Mouse (Mus musculus): ENCODE data around the gene Slc25a24. TPM values are rescaled to one million over a fixed set of nuclear protein-coding genes. Genes with fewer than 3 reads are reported as not detected.

Gene Slc25a24
- polyA plus RNA-seq, 1 experiment from 2014 or later: 16.2 TPM

DNA sequence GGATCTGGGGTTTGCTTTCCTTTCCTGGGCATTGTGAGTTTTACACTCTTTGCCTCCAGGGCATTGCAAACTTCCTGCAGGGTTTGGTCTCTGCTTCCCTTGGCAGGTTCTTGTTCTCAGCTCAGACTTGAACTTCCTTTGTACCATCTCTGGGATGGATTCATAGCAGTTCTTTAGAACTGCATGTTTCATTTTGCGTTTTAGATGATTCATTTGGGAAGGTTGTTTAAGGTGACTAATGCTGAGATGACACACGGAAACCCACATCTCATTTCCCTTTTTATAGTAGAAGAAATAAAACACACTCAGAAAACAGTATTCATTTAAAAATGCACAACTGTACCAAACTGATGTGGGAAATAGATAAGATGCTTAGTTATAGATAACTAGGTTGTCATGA is 73.2 kb downstream of the Slc25a24 start:
- H3K27ac ChIP-seq (ENCODE audit: low read depth, low read length): no peak overlapping the region
- no peaks in the 10 kb centered on the region for H3K9me3 ChIP-seq (ENCODE audit: control insufficient read depth, low read length)
- WGBS: 83% methylated on average over 2 of the region's 2 CpGs
- ATAC-seq (replicated peaks; ENCODE audit: low FRiP score) (no peak), DNase-seq (ENCODE audit: low spot score) (no peak)
- no peaks in the 10 kb centered on the region for H3K27me3 ChIP-seq (replicated peaks; ENCODE audit: control insufficient read depth, insufficient read depth, low read length)
- no peak overlapping the region for H3K4me3 ChIP-seq (ENCODE audit: low read depth, low read length)
- H3K4me2 ChIP-seq: no peak overlapping the region
- H3K9ac ChIP-seq (ENCODE audit: low read depth, low read length): no peak overlapping the region
- no peaks in the 10 kb centered on the region for H3K36me3 ChIP-seq (ENCODE audit: control insufficient read depth, insufficient read depth, low read length)
- no peaks in the 10 kb centered on the region for H3K4me1 ChIP-seq (replicated peaks; ENCODE audit: control insufficient read depth, insufficient read depth, low read length)

DNA sequence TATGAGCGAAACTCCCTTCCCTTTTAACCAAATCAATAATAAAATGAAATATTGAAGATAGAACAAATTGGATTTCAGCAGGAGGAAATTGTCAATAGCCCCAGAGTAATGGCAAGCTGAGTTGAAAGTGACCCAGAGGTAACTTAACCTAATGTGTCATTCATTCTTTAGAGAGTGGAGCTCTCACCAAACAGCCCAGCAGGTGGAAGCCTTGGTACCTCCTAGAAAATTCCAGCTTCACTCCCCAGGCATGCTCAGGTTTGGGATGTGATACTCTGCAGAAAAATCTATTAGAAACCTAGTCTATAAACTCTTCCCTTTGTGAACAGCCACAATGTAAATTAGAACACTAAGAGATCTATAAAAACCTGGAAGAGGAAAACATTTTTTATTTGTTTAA is 76.3 kb downstream of the Slc25a24 start:
- no peaks in the 10 kb centered on the region for H3K4me1 ChIP-seq (replicated peaks; ENCODE audit: control insufficient read depth, insufficient read depth, low read length)
- no peaks in the 10 kb centered on the region for H3K27me3 ChIP-seq (replicated peaks; ENCODE audit: control insufficient read depth, insufficient read depth, low read length)
- 86% methylated on average over 1 of the region's 1 CpGs for WGBS
- no peaks in the 10 kb centered on the region for H3K36me3 ChIP-seq (ENCODE audit: control insufficient read depth, insufficient read depth, low read length)
- ATAC-seq (replicated peaks; ENCODE audit: low FRiP score) (no peak), DNase-seq (ENCODE audit: low spot score) (no peak)
- no peak overlapping the region for H3K9ac ChIP-seq (ENCODE audit: low read depth, low read length)
- H3K27ac ChIP-seq (ENCODE audit: low read depth, low read length): no peak overlapping the region
- H3K9me3 ChIP-seq (ENCODE audit: control insufficient read depth, low read length): no peaks in the 10 kb centered on the region
- H3K4me3 ChIP-seq (ENCODE audit: low read depth, low read length): no peak overlapping the region
- no peak overlapping the region for H3K4me2 ChIP-seq

DNA sequence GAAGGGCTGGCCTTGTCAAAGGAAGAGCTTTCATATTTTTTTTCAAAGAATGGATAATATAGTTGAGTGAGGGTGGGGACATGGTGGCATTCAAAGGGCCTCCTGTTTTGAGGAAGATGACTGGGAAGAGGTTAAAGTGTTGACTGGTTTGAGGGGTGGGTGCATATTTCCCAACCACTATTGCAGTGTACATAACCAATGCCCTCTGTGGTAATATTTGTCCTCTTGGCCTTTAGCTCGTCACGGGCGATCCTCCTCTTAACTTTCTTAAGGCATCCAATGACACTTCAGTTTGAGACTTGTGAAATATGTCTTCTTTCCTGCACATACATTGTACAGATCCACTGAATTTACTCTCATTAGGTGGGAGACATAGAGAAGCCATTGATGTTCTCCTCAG is 89.4 kb downstream of the Slc25a24 start:
- no peak overlapping the region for H3K27ac ChIP-seq (ENCODE audit: low read depth, low read length)
- no peak for DNase-seq (ENCODE audit: low spot score)
- no peak overlapping the region for H3K4me3 ChIP-seq (ENCODE audit: low read depth, low read length)
- no peak overlapping the region for H3K4me2 ChIP-seq
- H3K9me3 ChIP-seq (ENCODE audit: control insufficient read depth, low read length): no peaks in the 10 kb centered on the region
- H3K4me1 ChIP-seq (replicated peaks; ENCODE audit: control insufficient read depth, insufficient read depth, low read length): no peaks in the 10 kb centered on the region
- no peaks in the 10 kb centered on the region for H3K36me3 ChIP-seq (ENCODE audit: control insufficient read depth, insufficient read depth, low read length)
- H3K9ac ChIP-seq (ENCODE audit: low read depth, low read length): no peak overlapping the region
- 77% methylated on average over 3 of the region's 3 CpGs for WGBS
- no peak for ATAC-seq (replicated peaks; ENCODE audit: low FRiP score)
- no peaks in the 10 kb centered on the region for H3K27me3 ChIP-seq (replicated peaks; ENCODE audit: control insufficient read depth, insufficient read depth, low read length)

DNA sequence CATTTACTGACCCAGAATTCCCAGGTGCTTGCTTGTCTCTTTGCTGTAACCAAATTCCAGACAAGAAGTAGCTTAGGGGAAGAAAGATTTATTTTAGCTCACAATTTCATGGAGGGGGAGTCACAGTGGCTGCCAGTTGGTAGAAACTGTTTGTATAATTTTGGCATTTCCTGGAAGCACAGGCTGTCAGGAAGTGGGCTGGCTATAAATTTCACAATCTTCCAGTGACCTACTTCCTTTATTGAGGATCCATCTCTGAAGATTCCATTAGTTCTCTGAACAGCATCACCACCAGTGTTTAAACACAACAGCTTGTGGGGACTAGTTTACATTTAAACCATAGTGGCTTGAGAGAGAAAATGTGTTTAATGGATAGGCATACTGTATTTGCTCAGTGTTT is 93.4 kb downstream of the Slc25a24 start:
- Histone ChIP-seq H3K27ac (ENCODE audit: low read depth, low read length) (no peak overlapping the region), H3K4me1 (replicated peaks; ENCODE audit: control insufficient read depth, insufficient read depth, low read length) (no peaks in the 10 kb centered on the region), H3K4me3 (ENCODE audit: low read depth, low read length) (no peak overlapping the region), H3K4me2 (no peak overlapping the region), H3K9me3 (ENCODE audit: control insufficient read depth, low read length) (peaks cover 2% of the 10 kb centered on the region; the same call in 1 of the 2 replicates), H3K36me3 (ENCODE audit: control insufficient read depth, insufficient read depth, low read length) (no peaks in the 10 kb centered on the region), H3K9ac (ENCODE audit: low read depth, low read length) (no peak overlapping the region), H3K27me3 (replicated peaks; ENCODE audit: control insufficient read depth, insufficient read depth, low read length) (no peaks in the 10 kb centered on the region)
- ATAC-seq (replicated peaks; ENCODE audit: low FRiP score): no peak
- DNase-seq (ENCODE audit: low spot score): no peak

Other genes with a start within 250 kb of the Slc25a24 start
- 0.18 TPM in 1 of 2 replicates, not detected in the other for gene Fndc7, start 233.1 kb upstream of the Slc25a24 start, polyA plus RNA-seq (2014; fragmentation: Nextera tagmentation; extraction: Ambion mirVana)
- gene Prpf38b, start 211.4 kb upstream of the Slc25a24 start, polyA plus RNA-seq (2014; fragmentation: Nextera tagmentation; extraction: Ambion mirVana): 61.0 and 69.3 TPM in 2 replicates
- gene Henmt1, start 183.3 kb upstream of the Slc25a24 start, polyA plus RNA-seq (2014; fragmentation: Nextera tagmentation; extraction: Ambion mirVana): 0.29 and 0.30 TPM in 2 replicates
- not detected in 2 replicates for gene Gm9857, start 182.7 kb upstream of the Slc25a24 start, polyA plus RNA-seq (2014; fragmentation: Nextera tagmentation; extraction: Ambion mirVana)
- gene Fam102b, start 95.5 kb upstream of the Slc25a24 start, polyA plus RNA-seq (2014; fragmentation: Nextera tagmentation; extraction: Ambion mirVana): 6.2 and 6.6 TPM in 2 replicates
- gene Slc25a54, start 42.7 kb upstream of the Slc25a24 start, polyA plus RNA-seq (2014; fragmentation: Nextera tagmentation; extraction: Ambion mirVana): not detected in 2 replicates
- gene Vav3, start 217.5 kb downstream of the Slc25a24 start, polyA plus RNA-seq (2014; fragmentation: Nextera tagmentation; extraction: Ambion mirVana): 5.8 and 7.0 TPM in 2 replicates

Measured in liver, embryonic 11.5 days (tissue).